Comparison of ENCODE assay signal across 8 mouse cellular contexts in the genomic region with DNA sequence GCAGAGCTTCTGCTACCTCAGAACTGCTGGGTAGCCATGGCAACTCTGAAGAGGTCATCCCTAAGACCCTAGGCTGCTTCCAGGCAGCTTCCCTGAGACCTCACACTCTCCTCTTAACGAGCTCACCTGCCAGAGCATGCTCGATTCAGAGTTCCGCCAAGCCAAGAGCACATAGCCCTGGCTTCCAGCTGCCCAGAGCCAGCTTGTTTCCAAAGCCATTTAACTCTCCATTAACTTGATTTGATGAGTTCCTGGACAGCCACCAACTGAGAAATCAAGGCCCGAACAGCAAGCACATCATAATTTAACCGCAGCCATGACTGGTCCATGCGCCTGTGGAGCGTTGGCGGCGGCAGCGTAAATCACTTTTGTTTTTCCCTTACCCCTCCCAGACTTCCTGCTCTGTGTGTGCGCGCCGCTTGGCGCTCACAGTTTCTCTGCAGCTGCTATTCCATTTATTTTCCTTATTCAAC. TPM values are rescaled to one million over a fixed set of nuclear protein-coding genes. Genes with fewer than 3 reads are reported as not detected.
DNase-seq lines count a peak whose midpoint lies in the region; ATAC-seq and TF ChIP-seq lines count a peak whose summit lies in the region.

No protein-coding gene starts in this region.

- ATAC-seq in heart, embryonic 16.5 days (replicated peaks; ENCODE audit: extremely low read depth, insufficient read depth, low FRiP score): no peak
- ATAC-seq in embryonic facial prominence, embryonic 12.5 days (ENCODE audit: insufficient number of reproducible peaks, insufficient read depth, low FRiP score, low TSS enrichment): no peak
- peak; percentile 82 for ATAC-seq in hindbrain, embryonic 16.5 days
- peak; percentile 71 for ATAC-seq in midbrain, embryonic 13.5 days

- peak overlapping the region; percentile 29; the same call in 1 of the 2 replicates for H3K4me2 ChIP-seq in heart, embryonic 16.5 days (ENCODE audit: low read depth, low read length)
- H3K4me2 ChIP-seq in embryonic facial prominence, embryonic 12.5 days (replicated peaks): peak overlapping the region; percentile 9; the same call in 1 of the 2 replicates
- peak overlapping the region; percentile 40 for H3K4me2 ChIP-seq in hindbrain, embryonic 16.5 days (ENCODE audit: low read length)
- peak overlapping the region; percentile 40 for H3K4me2 ChIP-seq in midbrain, embryonic 13.5 days (replicated peaks)

- DNase-seq in heart, postnatal 25 days (ENCODE audit: low spot score): no peak
- DNase-seq in layer of hippocampus, postnatal 14 days (ENCODE audit: low spot score in 2 of 2): peak; percentile 34 to 46
- no peak for DNase-seq in thymus, adult 2 months
- DNase-seq in spleen, postnatal 36 days (ENCODE audit: low spot score in 2 of 2): no peak

- no peaks in the 10 kb centered on the region for H3K4me1 ChIP-seq in heart, embryonic 16.5 days (ENCODE audit: control insufficient read depth, insufficient read depth, low read length)
- peaks cover 31% of the 10 kb centered on the region for H3K4me1 ChIP-seq in embryonic facial prominence, embryonic 12.5 days
- peaks cover 29% of the 10 kb centered on the region for H3K4me1 ChIP-seq in hindbrain, embryonic 16.5 days (ENCODE audit: control insufficient read depth, insufficient read depth, low read depth, low read length)
- H3K4me1 ChIP-seq in midbrain, embryonic 13.5 days (replicated peaks): peaks cover 54% of the 10 kb centered on the region
- no peaks in the 10 kb centered on the region for H3K4me1 ChIP-seq in thymus, adult 2 months (replicated peaks; ENCODE audit: control insufficient read depth, insufficient read depth, low read length)

- H3K4me3 ChIP-seq in heart, embryonic 16.5 days (ENCODE audit: low read length): no peak overlapping the region
- no peak overlapping the region for H3K4me3 ChIP-seq in embryonic facial prominence, embryonic 12.5 days
- H3K4me3 ChIP-seq in hindbrain, embryonic 16.5 days (ENCODE audit: low read length): 0 out of 2 replicates have a peak overlapping the region, but pooled peaks have one; percentile 5
- no peak overlapping the region; the same call in 1 of the 2 replicates for H3K4me3 ChIP-seq in midbrain, embryonic 13.5 days (replicated peaks)
- no peak overlapping the region for H3K4me3 ChIP-seq in thymus, adult 2 months (ENCODE audit: control insufficient read depth, insufficient read depth, low read length)

- no peaks in the 10 kb centered on the region for H3K9me3 ChIP-seq in heart, embryonic 16.5 days (replicated peaks; ENCODE audit: control insufficient read depth, low read length)
- H3K9me3 ChIP-seq in embryonic facial prominence, embryonic 12.5 days: no peaks in the 10 kb centered on the region
- H3K9me3 ChIP-seq in hindbrain, embryonic 16.5 days (ENCODE audit: control insufficient read depth, low read length): no peaks in the 10 kb centered on the region
- no peaks in the 10 kb centered on the region for H3K9me3 ChIP-seq in midbrain, embryonic 13.5 days

- no peak overlapping the region for H3K9ac ChIP-seq in heart, embryonic 16.5 days (ENCODE audit: low read length)
- H3K9ac ChIP-seq in embryonic facial prominence, embryonic 12.5 days: no peak overlapping the region
- peak overlapping the region; percentile 0; the same call in 1 of the 2 replicates for H3K9ac ChIP-seq in hindbrain, embryonic 16.5 days (ENCODE audit: low read depth, low read length)
- H3K9ac ChIP-seq in midbrain, embryonic 13.5 days (replicated peaks): peak overlapping the region; percentile 39; the same call in 1 of the 2 replicates

- no peaks in the 10 kb centered on the region for H3K27me3 ChIP-seq in heart, embryonic 16.5 days (ENCODE audit: control insufficient read depth, insufficient read depth, low read length)
- no peaks in the 10 kb centered on the region for H3K27me3 ChIP-seq in embryonic facial prominence, embryonic 12.5 days
- H3K27me3 ChIP-seq in hindbrain, embryonic 16.5 days (replicated peaks; ENCODE audit: control insufficient read depth, insufficient read depth, low read length): no peaks in the 10 kb centered on the region
- no peaks in the 10 kb centered on the region for H3K27me3 ChIP-seq in midbrain, embryonic 13.5 days
- H3K27me3 ChIP-seq in thymus, adult 2 months (ENCODE audit: control insufficient read depth, insufficient read depth, low read length): no peaks in the 10 kb centered on the region

- TF ChIP-seq POLR2A in thymus, adult 2 months (IDR thresholded peaks at IDR 0.05; ENCODE audit: control insufficient read depth, extremely low read depth, insufficient read depth, low read length, poor library complexity): no peak

- no peaks in the 10 kb centered on the region for H3K36me3 ChIP-seq in heart, embryonic 16.5 days (ENCODE audit: control insufficient read depth, insufficient read depth)
- H3K36me3 ChIP-seq in embryonic facial prominence, embryonic 12.5 days: no peaks in the 10 kb centered on the region
- H3K36me3 ChIP-seq in hindbrain, embryonic 16.5 days (ENCODE audit: control insufficient read depth, insufficient read depth, low read length): no peaks in the 10 kb centered on the region
- no peaks in the 10 kb centered on the region for H3K36me3 ChIP-seq in midbrain, embryonic 13.5 days
- H3K36me3 ChIP-seq in thymus, adult 2 months (ENCODE audit: control insufficient read depth, insufficient read depth, low read length): no peaks in the 10 kb centered on the region

- intact Hi-C loops in heart, postnatal 25 days (cut with DNase I): no loop called here

- no peak overlapping the region for H3K27ac ChIP-seq in heart, embryonic 16.5 days (ENCODE audit: low read length)
- 0 out of 2 replicates have a peak overlapping the region, but pooled peaks have one; percentile 23 for H3K27ac ChIP-seq in embryonic facial prominence, embryonic 12.5 days
- peak overlapping the region; percentile 9 for H3K27ac ChIP-seq in hindbrain, embryonic 16.5 days (ENCODE audit: low read depth, low read length)
- H3K27ac ChIP-seq in midbrain, embryonic 13.5 days: peak overlapping the region; percentile 81
- H3K27ac ChIP-seq in thymus, adult 2 months (ENCODE audit: control insufficient read depth, insufficient read depth, low read length): no peak overlapping the region

- 63% methylated on average over 14 of the region's 14 CpGs for whole genome bisulfite sequencing in heart, embryonic 16.5 days
- WGBS in embryonic facial prominence, embryonic 12.5 days: 72% methylated on average over 14 of the region's 14 CpGs
- WGBS in hindbrain, embryonic 16.5 days: 10% methylated on average over 14 of the region's 14 CpGs
- WGBS in midbrain, embryonic 13.5 days: 28% methylated on average over 14 of the region's 14 CpGs
- 18% methylated on average over 14 of the region's 14 CpGs for WGBS in thymus, adult 2 months

- no peak for TF ChIP-seq CTCF in thymus, adult 2 months (IDR thresholded peaks at IDR 0.05; ENCODE audit: borderline replicate concordance, control insufficient read depth, extremely low read depth, insufficient read depth, low read length, poor library complexity)

RNA-seq across cellular contexts. Expression of a gene that starts 32.7 kb away (rescaled TPM):
- 1.7 and 1.9 TPM in 2 replicates for polyA plus RNA-seq in heart, embryonic 16.5 days (2015; fragmentation: Nextera tagmentation; extraction: Ambion mirVana)
- 1 to 10 TPM; 4.2 to 6.0 TPM for total RNA-seq in heart, postnatal 25 days (2021)
- 9.5 and 10.4 TPM in 2 replicates for polyA plus RNA-seq in embryonic facial prominence, embryonic 12.5 days (2016; fragmentation: Nextera tagmentation; extraction: Ambion mirVana)
- 28.0 and 33.2 TPM in 2 replicates for polyA plus RNA-seq in hindbrain, embryonic 16.5 days (2015; fragmentation: Nextera tagmentation; extraction: Ambion mirVana)
- total RNA-seq in layer of hippocampus, postnatal 14 days (2021): 10 to 100 TPM; 25.8 to 26.0 TPM
- polyA plus RNA-seq in midbrain, embryonic 13.5 days (2015; fragmentation: Nextera tagmentation; extraction: Ambion mirVana): 50.0 and 56.8 TPM in 2 replicates
- polyA plus RNA-seq in thymus, adult 2 months (2012; rRNA removed): 5.8 and 6.2 TPM in 2 replicates

Comparison
In these comparisons a context has a peak if more than half of its experiments do, and no peak if none do; other contexts are left out.
1. ATAC-seq: peak in hindbrain, embryonic 16.5 days (single experiment) and midbrain, embryonic 13.5 days (single experiment); none in heart, embryonic 16.5 days (single experiment) and embryonic facial prominence, embryonic 12.5 days (single experiment).
2. H3K27ac ChIP-seq: peak in embryonic facial prominence, embryonic 12.5 days (single experiment), hindbrain, embryonic 16.5 days (single experiment) and midbrain, embryonic 13.5 days (single experiment); none in heart, embryonic 16.5 days (single experiment) and thymus, adult 2 months (single experiment).
3. H3K9ac ChIP-seq: peak in hindbrain, embryonic 16.5 days (single experiment) and midbrain, embryonic 13.5 days (single experiment); none in heart, embryonic 16.5 days (single experiment) and embryonic facial prominence, embryonic 12.5 days (single experiment).
4. DNase-seq: peak in layer of hippocampus, postnatal 14 days (2 of 2); none in heart, postnatal 25 days (single experiment), thymus, adult 2 months (single experiment) and spleen, postnatal 36 days (0 of 2).
5. Peak in every context shown above with its lines, with median percentiles within 50 percentile points of each other: H3K4me2 ChIP-seq.